Mouse (Mus musculus) granulocyte monocyte progenitor cell, adult 5-6 weeks (primary cell): ENCODE results near the gene Pcyt1a. TPM values are rescaled to one million over a fixed set of nuclear protein-coding genes. Genes with fewer than 3 reads are reported as not detected.

Experiments
- total RNA-seq, 2 experiments: library from RNA; stranded (forward) in 1 of 2; stranded (reverse) in 1 of 2; fragments of 200-712, 200-1000 nt in 1 of 2; fragments of >200 nt in 1 of 2; fragmentation: Nextera tagmentation in 1 of 2; gene quantifications; 2 replicates each; pipeline ENCODE4 v1.2.3; 2014 to 2017

Pcyt1a gene
- total RNA-seq, 2 experiments from 2014 or later, result 53.2 to 79.3 TPM

Other genes starting within 250 kb of the Pcyt1a start
- gene Fbxo45, start 183.8 kb upstream of the Pcyt1a start, total RNA-seq (2014; fragmentation: Nextera tagmentation), result 10.8 and 17.9 TPM in 2 replicates
- gene Fbxo45, start 183.8 kb upstream of the Pcyt1a start, total RNA-seq (2017), result 21.9 and 22.5 TPM in 2 replicates
- gene Wdr53, start 183.7 kb upstream of the Pcyt1a start, total RNA-seq (2014; fragmentation: Nextera tagmentation), result 13.5 and 22.1 TPM in 2 replicates
- gene Wdr53, start 183.7 kb upstream of the Pcyt1a start, total RNA-seq (2017), result 12.9 and 16.0 TPM in 2 replicates
- not detected in 2 replicates for gene Smco1, start 159.5 kb upstream of the Pcyt1a start, total RNA-seq (2014; fragmentation: Nextera tagmentation)
- not detected in 2 replicates for gene Smco1, start 159.5 kb upstream of the Pcyt1a start, total RNA-seq (2017)
- 24.6 and 28.5 TPM in 2 replicates for gene Rnf168, start 153.5 kb upstream of the Pcyt1a start, total RNA-seq (2014; fragmentation: Nextera tagmentation)
- gene Rnf168, start 153.5 kb upstream of the Pcyt1a start, total RNA-seq (2017), result 52.1 and 67.7 TPM in 2 replicates
- 26.1 and 40.0 TPM in 2 replicates for gene Ubxn7, start 98.7 kb upstream of the Pcyt1a start, total RNA-seq (2014; fragmentation: Nextera tagmentation)
- 25.0 and 28.7 TPM in 2 replicates for gene Ubxn7, start 98.7 kb upstream of the Pcyt1a start, total RNA-seq (2017)
- gene Tm4sf19, start 30.4 kb upstream of the Pcyt1a start, total RNA-seq (2014; fragmentation: Nextera tagmentation), result not detected in 2 replicates
- gene Tm4sf19, start 30.4 kb upstream of the Pcyt1a start, total RNA-seq (2017), result not detected in 2 replicates
- gene Tctex1d2, start 11.2 kb upstream of the Pcyt1a start, total RNA-seq (2014; fragmentation: Nextera tagmentation), result 41.4 and 54.7 TPM in 2 replicates
- gene Tctex1d2, start 11.2 kb upstream of the Pcyt1a start, total RNA-seq (2017), result 31.5 and 49.4 TPM in 2 replicates
- not detected in 2 replicates for gene Slc51a, start 57.0 kb downstream of the Pcyt1a start, total RNA-seq (2014; fragmentation: Nextera tagmentation)
- gene Slc51a, start 57.0 kb downstream of the Pcyt1a start, total RNA-seq (2017), result 0.05 and 0.30 TPM in 2 replicates
- gene Zdhhc19, start 65.3 kb downstream of the Pcyt1a start, total RNA-seq (2014; fragmentation: Nextera tagmentation), result not detected in 2 replicates
- not detected in 2 replicates for gene Zdhhc19, start 65.3 kb downstream of the Pcyt1a start, total RNA-seq (2017)
- 65.6 and 67.9 TPM in 2 replicates for gene Tfrc, start 178.0 kb downstream of the Pcyt1a start, total RNA-seq (2014; fragmentation: Nextera tagmentation)
- 105 and 142 TPM in 2 replicates for gene Tfrc, start 178.0 kb downstream of the Pcyt1a start, total RNA-seq (2017)
- gene Tnk2, start 213.0 kb downstream of the Pcyt1a start, total RNA-seq (2014; fragmentation: Nextera tagmentation), result 11.0 and 12.9 TPM in 2 replicates
- 8.8 and 14.8 TPM in 2 replicates for gene Tnk2, start 213.0 kb downstream of the Pcyt1a start, total RNA-seq (2017)